Mouse (Mus musculus) CH12.LX (cell line): ENCODE measurements around the gene Gm11042. TPM values are rescaled to one million over a fixed set of nuclear protein-coding genes. Genes with fewer than 3 reads are reported as not detected.

Experiments used
- DNase-seq: peaks from one replicate; pipeline ENCODE4 v3.0.0-alpha.2; 2013; ENCODE audit errors: extremely low read depth
- H3K27ac ChIP-seq: 2 replicates; pipeline ENCODE4 v1.5.1; 2012; ENCODE audit warnings: low read depth, mild to moderate bottlenecking, control low read depth, moderate library complexity; ENCODE audit not compliant: insufficient read depth
- H3K27me3 ChIP-seq: replicated peaks from 2 replicates; pipeline ENCODE3; 2012; ENCODE audit warnings: inconsistent platforms
- H3K36me3 ChIP-seq, 2 experiments: replicated peaks in 1 of 2; 2 replicates each; pipeline versions ENCODE3 to v1.6.1; 2012; ENCODE audit warnings: inconsistent platforms in 1 of 2, low read length in 1 of 2, mild to moderate bottlenecking in 1 of 2, mixed read lengths in 1 of 2, moderate library complexity in 1 of 2; ENCODE audit not compliant: control insufficient read depth in 1 of 2, insufficient read depth in 1 of 2
- H3K4me1 ChIP-seq, 2 experiments: 2 replicates each; pipeline ENCODE4 v1.6.1; 2012; ENCODE audit warnings: inconsistent platforms in 1 of 2, moderate library complexity in 1 of 2; ENCODE audit not compliant: insufficient read depth in 2 of 2, control insufficient read depth in 1 of 2
- H3K4me2 ChIP-seq: 2 replicates; pipeline ENCODE4 v1.6.1; 2012; ENCODE audit warnings: low read depth, mild to moderate bottlenecking, control low read depth; ENCODE audit not compliant: poor library complexity, insufficient read depth, severe bottlenecking
- H3K4me3 ChIP-seq, 3 experiments: fragments of 150-350 bp in 1 of 3; sonication (generic) in 1 of 3; replicated peaks in 1 of 3; 2 replicates each; pipeline versions ENCODE3 to v1.5.1; 2011 to 2012; ENCODE audit warnings: low read depth in 2 of 3, low read length in 2 of 3, mild to moderate bottlenecking in 2 of 3, moderate library complexity in 2 of 3, control low read depth in 1 of 3, improper control_type of control experiment in 1 of 3, inconsistent platforms in 1 of 3, mixed read lengths in 1 of 3; ENCODE audit not compliant: poor library complexity in 1 of 3
- H3K79me2 ChIP-seq: replicated peaks from 2 replicates; pipeline ENCODE4 v1.6.1; 2012; ENCODE audit warnings: mild to moderate bottlenecking, moderate library complexity; ENCODE audit not compliant: control insufficient read depth, poor library complexity, insufficient read depth, severe bottlenecking; ENCODE audit errors: extremely low read depth
- H3K9ac ChIP-seq: 2 replicates; pipeline ENCODE4 v1.6.1; 2012; ENCODE audit warnings: low read depth, mild to moderate bottlenecking, control low read depth, moderate library complexity; ENCODE audit not compliant: insufficient read depth
- H3K9me3 ChIP-seq: replicated peaks from 2 replicates; pipeline ENCODE3; 2012; ENCODE audit warnings: low read length, inconsistent platforms, mixed read lengths
- CTCF ChIP-seq, 2 experiments: IDR thresholded peaks in 1 of 2; conservative IDR thresholded peaks in 1 of 2; 2 replicates each; pipeline ENCODE4 v1.5.1; 2011 to 2012; ENCODE audit warnings: low read depth in 2 of 2, low read length in 2 of 2, improper control_type of control experiment in 1 of 2, inconsistent platforms in 1 of 2, mild to moderate bottlenecking in 1 of 2, moderate library complexity in 1 of 2
- E2F4 ChIP-seq: IDR thresholded peaks from 2 replicates; pipeline ENCODE4 v1.6.1; 2011; ENCODE audit warnings: low read depth, low read length, improper control_type of control experiment; ENCODE audit not compliant: insufficient replicate concordance
- EP300 ChIP-seq: IDR thresholded peaks from 2 replicates; pipeline ENCODE4 v1.6.1; 2011; ENCODE audit warnings: low read length, improper control_type of control experiment
- HCFC1 ChIP-seq: IDR thresholded peaks from 2 replicates; pipeline ENCODE4 v1.6.1; 2012; ENCODE audit warnings: low read depth, mild to moderate bottlenecking, inconsistent platforms, low read length, improper control_type of control experiment
- JUN ChIP-seq: IDR thresholded peaks from 2 replicates; pipeline ENCODE4 v1.6.1; 2011; ENCODE audit warnings: low read depth, mild to moderate bottlenecking, low read length, improper control_type of control experiment, moderate library complexity; ENCODE audit not compliant: insufficient read depth
- JUND ChIP-seq: conservative IDR thresholded peaks from 2 replicates; pipeline ENCODE4 v1.6.1; 2011; ENCODE audit warnings: low read depth, low read length, improper control_type of control experiment
- KAT2A ChIP-seq: IDR thresholded peaks from 2 replicates; pipeline ENCODE4 v1.6.1; 2012; ENCODE audit warnings: low read length, improper control_type of control experiment, inconsistent platforms; ENCODE audit not compliant: insufficient replicate concordance
- MAFK ChIP-seq: IDR thresholded peaks from 2 replicates; pipeline ENCODE4 v1.6.1; 2011; ENCODE audit warnings: low read length, improper control_type of control experiment; ENCODE audit not compliant: insufficient replicate concordance
- MAX ChIP-seq: IDR thresholded peaks from 2 replicates; pipeline ENCODE4 v1.6.1; 2011; ENCODE audit warnings: low read length, improper control_type of control experiment
- NELFE ChIP-seq: IDR thresholded peaks from 2 replicates; pipeline ENCODE4 v1.6.1; 2011; ENCODE audit warnings: low read depth, low read length, improper control_type of control experiment
- NRF1 ChIP-seq: IDR thresholded peaks from 2 replicates; pipeline ENCODE4 v1.6.1; 2014; ENCODE audit warnings: low read depth, mild to moderate bottlenecking, inconsistent platforms, low read length, improper control_type of control experiment, moderate library complexity
- PAX5 ChIP-seq: IDR thresholded peaks from 2 replicates; pipeline ENCODE4 v1.6.1; 2012; ENCODE audit warnings: low read length, inconsistent platforms, mixed read lengths
- POLR2A ChIP-seq: IDR thresholded peaks from 2 replicates; pipeline ENCODE4 v1.6.1; 2011; ENCODE audit warnings: low read depth, mild to moderate bottlenecking, improper control_type of control experiment, low read length
- POLR2AphosphoS2 ChIP-seq: IDR thresholded peaks from 2 replicates; pipeline ENCODE4 v1.6.1; 2011; ENCODE audit warnings: low read depth, low read length, improper control_type of control experiment
- RCOR1 ChIP-seq: conservative IDR thresholded peaks from 2 replicates; pipeline ENCODE4 v1.6.1; 2012; ENCODE audit warnings: low read depth, mild to moderate bottlenecking, inconsistent platforms, low read length, improper control_type of control experiment
- TBP ChIP-seq: conservative IDR thresholded peaks from 2 replicates; pipeline ENCODE4 v1.6.1; 2011; ENCODE audit warnings: low read depth, low read length, improper control_type of control experiment
- UBTF ChIP-seq: IDR thresholded peaks from 2 replicates; pipeline ENCODE4 v1.6.1; 2012; ENCODE audit warnings: low read depth, mild to moderate bottlenecking, inconsistent platforms, low read length, improper control_type of control experiment, moderate library complexity
- USF2 ChIP-seq: conservative IDR thresholded peaks from 2 replicates; pipeline ENCODE4 v1.6.1; 2011; ENCODE audit warnings: low read depth, low read length, improper control_type of control experiment
- ZKSCAN1 ChIP-seq: IDR thresholded peaks from 2 replicates; pipeline ENCODE4 v1.6.1; 2012; ENCODE audit warnings: low read depth, inconsistent platforms, low read length, improper control_type of control experiment, borderline replicate concordance
- ZMIZ1 ChIP-seq: IDR thresholded peaks from 2 replicates; pipeline ENCODE4 v1.6.1; 2012; ENCODE audit warnings: low read depth, mild to moderate bottlenecking, inconsistent platforms, low read length, improper control_type of control experiment
- ZNF384 ChIP-seq: IDR thresholded peaks from 2 replicates; pipeline ENCODE4 v1.6.1; 2012; ENCODE audit warnings: low read depth, low read length, improper control_type of control experiment, inconsistent platforms
- dilution Hi-C: fragments of 300-500 bp; cut with MboI; formaldehyde crosslinking; loops from 2 replicates; pipeline ENCODE4 v1.14.3; 2020; ENCODE audit warnings: low sequenced_read_pairs; ENCODE audit not compliant: extremely low pct_unique_long_range_greater_than_20kb, extremely low pct_ligation_motif_present
- in situ Hi-C: fragments of 300-500 bp; cut with MboI; formaldehyde crosslinking; loops from 3 replicates; pipeline ENCODE4 v1.14.3; 2019; ENCODE audit warnings: low sequenced_read_pairs, low pct_ligation_motif_present, low pct_unique_long_range_greater_than_20kb, mixed read lengths
- polyA plus RNA-seq: library from polyadenylated mRNA; unstranded; fragments of >175 nt; gene quantifications from 2 replicates; pipeline ENCODE4 v1.2.1, GENCODE M21; 2012; ENCODE audit warnings: low read depth; ENCODE audit not compliant: insufficient read length
- total RNA-seq, 2 experiments: library from RNA; depleted of rRNA; stranded (reverse); fragments of 300-350 nt in 1 of 2; fragments of >200 nt in 1 of 2; gene quantifications; 2 replicates each; pipeline ENCODE4 v1.2.3; 2012 to 2014

The Gm11042 gene
- total and polyA plus RNA-seq, 3 experiments = not detected

DNA sequence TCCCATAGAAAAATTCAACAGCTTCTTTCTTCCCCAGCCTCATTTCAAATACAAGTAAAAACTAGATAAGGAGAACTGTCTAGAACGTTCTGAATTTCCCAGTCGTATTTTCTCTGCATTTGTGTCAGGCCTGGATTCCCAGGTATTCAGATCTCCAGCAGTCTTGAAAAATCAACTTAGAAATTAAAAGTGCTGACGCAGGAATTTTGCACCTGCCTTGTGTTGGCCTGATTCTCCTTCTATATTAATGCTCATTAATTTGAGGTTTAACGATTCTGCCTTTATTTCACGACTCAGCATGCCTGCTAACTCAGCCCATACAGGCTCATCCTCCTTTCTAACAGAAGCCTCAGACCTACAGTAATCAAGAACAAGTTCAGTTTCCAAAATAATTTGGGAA, 43.6 kb upstream of the Gm11042 start:
- in situ Hi-C loops = no loop called here
- Histone ChIP-seq H3K9ac (no peak overlapping the region), H3K36me3 (no peaks in the 10 kb centered on the region), H3K4me3 (no peak overlapping the region), H3K4me1 (no peaks in the 10 kb centered on the region), H3K79me2 (no peaks in the 10 kb centered on the region), H3K27me3 (no peaks in the 10 kb centered on the region), H3K4me2 (no peak overlapping the region), H3K27ac (no peak overlapping the region), H3K9me3 (no peaks in the 10 kb centered on the region)
- no peak for TF ChIP-seq POLR2AphosphoS2
- TF ChIP-seq MAX = no peak
- peak; percentile 68 for TF ChIP-seq MAFK
- DNase-seq = no peak
- dilution Hi-C loops = no loop called here

DNA sequence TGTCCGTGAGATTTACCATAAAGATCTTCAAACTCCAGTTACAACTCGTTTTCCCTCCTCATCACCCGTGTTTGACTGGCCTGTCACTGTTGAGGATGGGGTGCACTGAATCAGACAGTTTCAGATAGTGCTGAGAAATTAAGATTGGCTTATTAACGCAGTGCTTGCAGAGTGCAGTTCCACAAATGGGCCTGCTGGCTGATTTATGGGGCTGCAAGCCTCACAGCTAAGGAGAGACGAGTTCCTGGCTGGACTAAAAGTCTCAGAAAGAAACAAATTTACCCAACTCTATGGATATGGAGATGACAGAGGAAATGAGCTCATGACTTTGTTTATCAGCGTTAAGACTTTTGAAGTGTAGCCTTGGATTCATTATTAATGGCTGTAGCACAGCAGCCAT, 41.6 kb upstream of the Gm11042 start:
- Histone ChIP-seq H3K9me3 (no peaks in the 10 kb centered on the region), H3K27ac (no peak overlapping the region), H3K36me3 (no peaks in the 10 kb centered on the region), H3K27me3 (no peaks in the 10 kb centered on the region), H3K4me2 (no peak overlapping the region), H3K79me2 (no peaks in the 10 kb centered on the region), H3K4me3 (no peak overlapping the region), H3K9ac (no peak overlapping the region), H3K4me1 (no peaks in the 10 kb centered on the region)
- no peak for DNase-seq
- TF ChIP-seq RCOR1 (no peak), ZKSCAN1 (no peak), USF2 (no peak), UBTF (no peak), POLR2A (no peak), TBP (no peak), MAFK (no peak), HCFC1 (no peak), KAT2A (no peak), ZNF384 (no peak), E2F4 (no peak), CTCF (conservative IDR thresholded peaks at IDR 0.05 in 1 of 2, IDR thresholded peaks at IDR 0.05 in 1 of 2; ENCODE audit: low read depth in 2 of 2, low read length in 2 of 2) (no peak), NRF1 (no peak), JUN (no peak), PAX5 (no peak), NELFE (no peak), ZMIZ1 (no peak), JUND (no peak), EP300 (no peak)
- in situ Hi-C loops (no loop called here), dilution Hi-C loops (no loop called here)
